Mouse (Mus musculus): ENCODE data around the gene Bspry. TPM values are rescaled to one million over a fixed set of nuclear protein-coding genes. Genes with fewer than 3 reads are reported as not detected.

Bspry gene
- polyA plus RNA-seq, 1 experiment, result not detected

GRCm38 (mm10) chr4:62527655-62528054, 47.8 kb downstream of the Bspry start:
- whole genome bisulfite sequencing, result 87% methylated on average over 4 of the region's 4 CpGs
- no peak overlapping the region for H3K27ac ChIP-seq (ENCODE audit: insufficient read depth, low read depth, low read length)
- H3K4me3 ChIP-seq (ENCODE audit: insufficient read depth, low read depth, low read length), result no peak overlapping the region
- no peak for TF ChIP-seq CTCF (IDR thresholded peaks at IDR 0.05; ENCODE audit: insufficient read depth, low read depth, low read length)
- no peak for TF ChIP-seq POLR2A (IDR thresholded peaks at IDR 0.05; ENCODE audit: insufficient read depth, low read depth, low read length)
- peaks cover 6% of the 10 kb centered on the region for H3K4me1 ChIP-seq (ENCODE audit: control insufficient read depth, insufficient read depth, low read length)

GRCm38 (mm10) chr4:62533729-62534128, 53.9 kb downstream of the Bspry start:
- TF ChIP-seq CTCF (IDR thresholded peaks at IDR 0.05; ENCODE audit: insufficient read depth, low read depth, low read length), result no peak
- no peak for TF ChIP-seq POLR2A (IDR thresholded peaks at IDR 0.05; ENCODE audit: insufficient read depth, low read depth, low read length)
- Histone ChIP-seq H3K27ac (ENCODE audit: insufficient read depth, low read depth, low read length) (no peak overlapping the region), H3K4me3 (ENCODE audit: insufficient read depth, low read depth, low read length) (no peak overlapping the region), H3K4me1 (ENCODE audit: control insufficient read depth, insufficient read depth, low read length) (no peaks in the 10 kb centered on the region)
- WGBS, result 86% methylated on average over 6 of the region's 6 CpGs

- TF ChIP-seq CTCF (IDR thresholded peaks at IDR 0.05; ENCODE audit: insufficient read depth, low read depth, low read length) (no peak), POLR2A (IDR thresholded peaks at IDR 0.05; ENCODE audit: insufficient read depth, low read depth, low read length) (no peak)
- H3K27ac ChIP-seq (ENCODE audit: insufficient read depth, low read depth, low read length), result no peak overlapping the region
- 52% methylated on average over 3 of the region's 3 CpGs for WGBS
- no peak overlapping the region for H3K4me3 ChIP-seq (ENCODE audit: insufficient read depth, low read depth, low read length)
- H3K4me1 ChIP-seq (ENCODE audit: control insufficient read depth, insufficient read depth, low read length), result no peaks in the 10 kb centered on the region
These were observed 61.9 kb downstream of the Bspry start for GRCm38 (mm10) chr4:62541802-62542201.

- no peak overlapping the region for H3K4me3 ChIP-seq (ENCODE audit: insufficient read depth, low read depth, low read length)
- no peak overlapping the region for H3K27ac ChIP-seq (ENCODE audit: insufficient read depth, low read depth, low read length)
- 80% methylated on average over 6 of the region's 6 CpGs for WGBS
- H3K4me1 ChIP-seq (ENCODE audit: control insufficient read depth, insufficient read depth, low read length), result no peaks in the 10 kb centered on the region
- no peak for TF ChIP-seq POLR2A (IDR thresholded peaks at IDR 0.05; ENCODE audit: insufficient read depth, low read depth, low read length)
These were observed 63.9 kb downstream of the Bspry start for GRCm38 (mm10) chr4:62543782-62544181.

- no peak overlapping the region for H3K27ac ChIP-seq (ENCODE audit: insufficient read depth, low read depth, low read length)
- no peak overlapping the region for H3K4me3 ChIP-seq (ENCODE audit: insufficient read depth, low read depth, low read length)
- no peaks in the 10 kb centered on the region for H3K4me1 ChIP-seq (ENCODE audit: control insufficient read depth, insufficient read depth, low read length)
- TF ChIP-seq POLR2A (IDR thresholded peaks at IDR 0.05; ENCODE audit: insufficient read depth, low read depth, low read length) (no peak), CTCF (IDR thresholded peaks at IDR 0.05; ENCODE audit: insufficient read depth, low read depth, low read length) (no peak)
These were observed 64.9 kb downstream of the Bspry start for GRCm38 (mm10) chr4:62544801-62545200.

Other genes with a start within 250 kb of the Bspry start
- not detected in 2 replicates for gene Zfp37, start 249.0 kb upstream of the Bspry start, polyA plus RNA-seq (2012; ENCODE audit: insufficient read depth, insufficient read length, low replicate concordance, missing spikeins)
- gene Slc31a2, start 217.5 kb upstream of the Bspry start, polyA plus RNA-seq (2012; ENCODE audit: insufficient read depth, insufficient read length, low replicate concordance, missing spikeins), result not detected in 2 replicates
- gene Fkbp15, start 119.5 kb upstream of the Bspry start, polyA plus RNA-seq (2012; ENCODE audit: insufficient read depth, insufficient read length, low replicate concordance, missing spikeins), result not detected in 2 replicates
- not detected in 2 replicates for gene Slc31a1, start 119.3 kb upstream of the Bspry start, polyA plus RNA-seq (2012; ENCODE audit: insufficient read depth, insufficient read length, low replicate concordance, missing spikeins)
- gene Cdc26, start 71.4 kb upstream of the Bspry start, polyA plus RNA-seq (2012; ENCODE audit: insufficient read depth, insufficient read length, low replicate concordance, missing spikeins), result not detected in 2 replicates
- gene Prpf4, start 71.3 kb upstream of the Bspry start, polyA plus RNA-seq (2012; ENCODE audit: insufficient read depth, insufficient read length, low replicate concordance, missing spikeins), result not detected in 2 replicates
- gene Rnf183, start 44.8 kb upstream of the Bspry start, polyA plus RNA-seq (2012; ENCODE audit: insufficient read depth, insufficient read length, low replicate concordance, missing spikeins), result not detected in 2 replicates
- not detected in 2 replicates for gene Wdr31, start 9.2 kb upstream of the Bspry start, polyA plus RNA-seq (2012; ENCODE audit: insufficient read depth, insufficient read length, low replicate concordance, missing spikeins)
- gene Hdhd3, start 23.4 kb downstream of the Bspry start, polyA plus RNA-seq (2012; ENCODE audit: insufficient read depth, insufficient read length, low replicate concordance, missing spikeins), result not detected in 2 replicates
- not detected in 2 replicates for gene Alad, start 39.9 kb downstream of the Bspry start, polyA plus RNA-seq (2012; ENCODE audit: insufficient read depth, insufficient read length, low replicate concordance, missing spikeins)
- gene Pole3, start 45.0 kb downstream of the Bspry start, polyA plus RNA-seq (2012; ENCODE audit: insufficient read depth, insufficient read length, low replicate concordance, missing spikeins), result not detected in 2 replicates
- gene 4933430I17Rik, start 45.3 kb downstream of the Bspry start, polyA plus RNA-seq (2012; ENCODE audit: insufficient read depth, insufficient read length, low replicate concordance, missing spikeins), result not detected in 2 replicates
- not detected in 2 replicates for gene Rgs3, start 79.8 kb downstream of the Bspry start, polyA plus RNA-seq (2012; ENCODE audit: insufficient read depth, insufficient read length, low replicate concordance, missing spikeins)